Mouse (Mus musculus): ENCODE data around the gene Fkrp.

- no peak for TF ChIP-seq POLR2A (IDR thresholded peaks at IDR 0.05; ENCODE audit: borderline replicate concordance, control insufficient read depth, low read depth, low read length)
- TF ChIP-seq CTCF (IDR thresholded peaks at IDR 0.05; ENCODE audit: control insufficient read depth, insufficient read depth, low read length): no peak
These were observed 5.4 kb downstream of the Fkrp start for GRCm38 (mm10) chr7:16810920-16811648.
